Mouse (Mus musculus) embryonic facial prominence, embryonic 10.5 days (tissue): ENCODE data around the gene Nr2c1. TPM values are rescaled to one million over a fixed set of nuclear protein-coding genes. Genes with fewer than 3 reads are reported as not detected.

Experiments
- DNase-seq: peaks from one replicate; pipeline ENCODE4 v3.0.0-alpha.2; 2017; ENCODE audit warnings: low spot score
- H3K27ac ChIP-seq: fragments of 300-500 bp; sonication (generic); replicated peaks from 2 replicates; pipeline ENCODE4 v1.5.1; 2016; ENCODE audit warnings: mild to moderate bottlenecking
- H3K27me3 ChIP-seq: fragments of 300-500 bp; sonication (generic); replicated peaks from 2 replicates; pipeline ENCODE4 v1.6.1; 2016; ENCODE audit warnings: low read depth, mild to moderate bottlenecking; ENCODE audit not compliant: poor library complexity, severe bottlenecking
- H3K36me3 ChIP-seq: fragments of 300-500 bp; sonication (generic); replicated peaks from 2 replicates; pipeline ENCODE4 v1.6.1; 2016; ENCODE audit warnings: mild to moderate bottlenecking, moderate library complexity
- H3K4me1 ChIP-seq: fragments of 300-500 bp; sonication (generic); 2 replicates; pipeline ENCODE4 v1.6.1; 2016
- H3K4me3 ChIP-seq: fragments of 300-500 bp; sonication (generic); 2 replicates; pipeline ENCODE4 v1.5.1; 2016; ENCODE audit warnings: mild to moderate bottlenecking, moderate library complexity
- H3K9me3 ChIP-seq: fragments of 300-500 bp; sonication (generic); 2 replicates; pipeline ENCODE4 v1.6.1; 2016; ENCODE audit warnings: mild to moderate bottlenecking
- WGBS: fragments of 180-500 bp; shearing (Covaris S2); methylation state at CpG from one replicate; pipeline ENCODE4 v1.1.7; 2016; 5-methylcytosine and 5-hydroxymethylcytosine counted together
- polyA plus RNA-seq: library from polyadenylated mRNA; unstranded; fragments of >200 nt; fragmentation: Nextera tagmentation; extraction: Ambion mirVana; gene quantifications from 2 replicates; pipeline ENCODE4 v1.2.1, GENCODE M21; 2016

The Nr2c1 gene
- polyA plus RNA-seq, 1 experiment from 2014 or later: 12.8 TPM

- no peak for DNase-seq
- no peaks in the 10 kb centered on the region for H3K27me3 ChIP-seq
- H3K36me3 ChIP-seq: no peaks in the 10 kb centered on the region
- 68% methylated on average over 2 of the region's 2 CpGs for WGBS
- no peaks in the 10 kb centered on the region for H3K9me3 ChIP-seq
- H3K4me3 ChIP-seq: no peak overlapping the region
- peaks cover 3% of the 10 kb centered on the region; the same call in 1 of the 2 replicates for H3K4me1 ChIP-seq
- H3K27ac ChIP-seq: no peak overlapping the region
These were observed 93.5 kb downstream of the Nr2c1 start for GRCm38 (mm10) chr10:94241346-94241745.

Other genes starting within 250 kb of the Nr2c1 start
- 24.8 and 25.0 TPM in 2 replicates for gene Vezt, start 112.2 kb upstream of the Nr2c1 start, polyA plus RNA-seq
- 4.0 and 4.5 TPM in 2 replicates for gene Fgd6, start 112.0 kb upstream of the Nr2c1 start, polyA plus RNA-seq
- 539 and 546 TPM in 2 replicates for gene Ndufa12, start 50.7 kb downstream of the Nr2c1 start, polyA plus RNA-seq
- not detected in 2 replicates for gene Gm4792, start 150.7 kb downstream of the Nr2c1 start, polyA plus RNA-seq
- gene Tmcc3, start 163.9 kb downstream of the Nr2c1 start, polyA plus RNA-seq: 2.1 and 3.2 TPM in 2 replicates